Mouse (Mus musculus): ENCODE results near the gene Htra3.

Htra3 gene

GRCm38 (mm10) chr5:35693638-35694037 is 14.1 kb upstream of the Htra3 start:
- DNase-seq = no peak

GRCm38 (mm10) chr5:35691246-35691645 is 11.7 kb upstream of the Htra3 start:
- no peak for DNase-seq

GRCm38 (mm10) chr5:35690485-35691165 is 11.0 kb upstream of the Htra3 start:
- DNase-seq = peak; percentile 37 to 50

- DNase-seq = no peak
Observed at GRCm38 (mm10) chr5:35689374-35689773, 9.8 kb upstream of the Htra3 start.

- no peak for DNase-seq
Observed at GRCm38 (mm10) chr5:35688851-35689250, 9.3 kb upstream of the Htra3 start.

- no peak for DNase-seq
Observed at GRCm38 (mm10) chr5:35687098-35687497, 7.5 kb upstream of the Htra3 start.

- no peak for DNase-seq
Observed at GRCm38 (mm10) chr5:35686336-35686735, 6.8 kb upstream of the Htra3 start.

- no peak for DNase-seq
Observed at GRCm38 (mm10) chr5:35685079-35685478, 5.5 kb upstream of the Htra3 start.

GRCm38 (mm10) chr5:35680958-35681357 is 1.4 kb upstream of the Htra3 start:
- no peak for DNase-seq

GRCm38 (mm10) chr5:35676964-35677363 is 2.6 kb downstream of the Htra3 start:
- DNase-seq = no peak

GRCm38 (mm10) chr5:35674081-35674555 is 5.5 kb downstream of the Htra3 start:
- peak in 1 of 2 experiments; percentile 15 for DNase-seq

- peak in 1 of 2 experiments; percentile 33 for DNase-seq
Observed at GRCm38 (mm10) chr5:35673086-35673485, 6.5 kb downstream of the Htra3 start.

GRCm38 (mm10) chr5:35672581-35672980 is 7.0 kb downstream of the Htra3 start:
- DNase-seq = no peak

- peak; percentile 45 to 63 for DNase-seq
Observed at GRCm38 (mm10) chr5:35671474-35671891, 8.1 kb downstream of the Htra3 start.

- DNase-seq = peak in 1 of 2 experiments; percentile 22
Observed at GRCm38 (mm10) chr5:35670412-35670801, 9.2 kb downstream of the Htra3 start.

- no peak for DNase-seq
Observed at GRCm38 (mm10) chr5:35669747-35670411, 9.7 kb downstream of the Htra3 start.

- DNase-seq = no peak
Observed at GRCm38 (mm10) chr5:35666152-35666551, 13.4 kb downstream of the Htra3 start.

GRCm38 (mm10) chr5:35662021-35662545 is 17.5 kb downstream of the Htra3 start:
- peak in 1 of 2 experiments; percentile 21 for DNase-seq

- DNase-seq = no peak
Observed at GRCm38 (mm10) chr5:35661210-35661609, 18.4 kb downstream of the Htra3 start.

GRCm38 (mm10) chr5:35659503-35659902 is 20.1 kb downstream of the Htra3 start:
- no peak for DNase-seq

- no peak for DNase-seq
Observed at GRCm38 (mm10) chr5:35655753-35656485, 23.7 kb downstream of the Htra3 start.

- DNase-seq = no peak
Observed at GRCm38 (mm10) chr5:35653743-35654395, 25.7 kb downstream of the Htra3 start.

- no peak for DNase-seq
Observed at GRCm38 (mm10) chr5:35652872-35653271, 26.7 kb downstream of the Htra3 start.
